Mouse (Mus musculus) embryo, embryonic 11.5 days (tissue): Measurements from ENCODE around the gene Mup6.
"Not testable (repeated sequence)": the region's sequence is repeated elsewhere in the genome, so short reads cannot be mapped to it uniquely, and the experiment has no call there.

Source experiments
- DNase-seq: peaks from one replicate; pipeline ENCODE4 v3.0.0-alpha.2; 2012; ENCODE audit warnings: low read depth, low spot score

Gene Mup6

GRCm38 (mm10) chr4:59963405-59964344 is at the start of gene Mup6:
Gene Mup6, plus strand, starts transcription at chr4:59964294.
- DNase-seq: no peak

GRCm38 (mm10) chr4:59914608-59915403 is 49.3 kb upstream of the Mup6 start, which contains the start of gene Slc46a2:
Gene Slc46a2, minus strand, starts transcription at chr4:59915056.
- no peak for DNase-seq

GRCm38 (mm10) chr4:59917966-59918365 is 46.1 kb upstream of the Mup6 start:
- no peak for DNase-seq

GRCm38 (mm10) chr4:59925082-59925481 is 39.0 kb upstream of the Mup6 start:
- no peak for DNase-seq

GRCm38 (mm10) chr4:59927666-59928065 is 36.4 kb upstream of the Mup6 start:
- DNase-seq: no peak

DNA sequence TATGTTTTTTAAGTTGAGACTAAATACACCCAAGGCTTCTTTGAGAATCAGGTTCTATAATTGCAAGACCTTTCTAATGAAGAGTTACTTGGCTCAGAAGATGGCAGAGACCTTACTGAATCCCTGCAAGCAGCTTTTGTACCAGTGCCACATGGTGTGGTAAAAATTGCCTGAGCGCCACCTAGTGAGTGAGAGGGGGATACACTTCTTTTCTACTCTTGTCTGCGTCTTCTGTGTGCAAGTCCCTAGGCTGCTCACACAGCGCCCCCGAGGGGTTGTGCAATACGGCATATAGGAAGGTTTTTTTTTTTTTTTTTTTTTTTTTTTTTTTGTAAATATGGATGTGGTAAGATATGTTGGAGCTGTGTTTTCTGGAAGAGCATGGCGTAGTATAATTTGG is 35.7 kb upstream of the Mup6 start:
- peak; percentile 48 for DNase-seq

DNA sequence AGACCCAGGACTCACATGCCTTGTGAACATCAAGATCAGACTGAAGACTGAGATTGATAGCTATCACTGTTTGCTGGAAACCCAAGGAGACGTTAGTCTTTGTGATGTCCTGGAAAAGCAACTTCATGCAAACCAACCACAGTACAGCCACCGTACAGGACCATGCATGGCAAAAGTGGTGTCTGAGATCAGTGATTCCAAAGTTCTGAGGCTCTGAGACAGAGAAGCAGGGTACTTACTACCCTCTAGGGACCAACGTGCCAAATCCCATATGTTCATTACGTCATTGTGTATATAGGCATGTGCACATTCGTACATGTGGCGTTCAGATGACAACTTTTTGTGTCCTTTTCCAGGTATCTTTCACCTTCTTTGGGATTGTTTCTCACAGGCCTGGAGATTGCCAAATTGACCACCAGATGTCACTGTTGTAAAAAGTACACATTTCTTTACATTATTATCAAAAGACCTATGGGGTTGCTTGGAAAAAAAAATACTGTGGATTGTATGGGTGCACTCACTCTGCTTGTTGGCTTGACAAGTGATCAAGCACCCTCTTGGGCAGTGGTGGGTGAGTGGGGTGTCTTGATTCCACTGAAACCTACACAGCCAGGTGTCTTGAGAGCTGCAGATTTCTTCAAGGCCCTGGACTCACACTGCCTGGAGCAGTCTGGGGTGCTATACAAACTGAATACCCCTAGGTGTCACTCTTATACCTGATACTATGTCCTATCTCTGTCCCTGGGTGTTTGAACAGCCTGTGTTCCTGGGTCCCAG is 31.4 kb upstream of the Mup6 start:
- peak; percentile 20 for DNase-seq

- no peak for DNase-seq
These were observed 26.6 kb upstream of the Mup6 start for GRCm38 (mm10) chr4:59937543-59937942.

DNA sequence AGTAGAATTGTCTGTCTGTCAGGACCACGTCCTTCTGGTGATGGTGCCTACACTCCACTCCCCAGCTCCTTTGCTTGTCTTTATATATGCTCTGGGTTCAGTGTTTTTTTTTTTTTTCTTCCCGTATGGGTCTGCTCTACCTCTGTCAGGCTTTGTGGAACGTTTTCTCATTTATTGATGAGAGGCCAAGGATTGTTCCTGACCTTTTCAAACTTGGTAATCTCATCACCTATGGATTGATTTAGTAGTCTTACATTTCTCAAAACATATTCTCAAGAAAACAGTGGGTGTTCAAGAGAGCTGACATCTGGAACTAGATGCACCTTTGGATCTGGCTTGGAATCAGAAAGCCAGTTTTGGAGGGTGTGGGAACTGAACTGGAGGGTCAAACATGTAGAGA is 3.5 kb upstream of the Mup6 start, which contains the start of gene Mup4:
Gene Mup4 (minus strand): TSS at position 101 of the 400 bp plus-strand sequence.
- no peak for DNase-seq

DNA sequence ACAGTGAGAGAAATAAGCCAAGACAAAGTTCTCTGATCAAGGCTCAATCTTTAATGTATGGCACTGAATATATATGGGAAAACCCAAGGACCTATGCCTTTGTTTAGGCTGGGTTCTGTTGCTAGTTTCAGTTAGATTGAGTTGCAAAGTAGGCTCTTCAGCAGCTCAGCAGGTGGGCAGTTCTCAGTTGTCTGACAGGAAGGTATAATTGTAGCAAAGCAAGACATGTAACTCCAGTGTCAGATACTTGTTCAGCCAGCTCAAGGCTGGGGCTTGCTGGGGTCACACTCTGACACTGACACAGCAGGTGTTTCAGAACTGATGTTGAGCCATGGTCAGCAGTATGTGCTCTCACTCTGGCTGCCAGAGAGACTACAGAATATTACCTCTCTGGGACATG is 33.8 kb downstream of the Mup6 start:
- not testable (repeated sequence) for DNase-seq

DNA sequence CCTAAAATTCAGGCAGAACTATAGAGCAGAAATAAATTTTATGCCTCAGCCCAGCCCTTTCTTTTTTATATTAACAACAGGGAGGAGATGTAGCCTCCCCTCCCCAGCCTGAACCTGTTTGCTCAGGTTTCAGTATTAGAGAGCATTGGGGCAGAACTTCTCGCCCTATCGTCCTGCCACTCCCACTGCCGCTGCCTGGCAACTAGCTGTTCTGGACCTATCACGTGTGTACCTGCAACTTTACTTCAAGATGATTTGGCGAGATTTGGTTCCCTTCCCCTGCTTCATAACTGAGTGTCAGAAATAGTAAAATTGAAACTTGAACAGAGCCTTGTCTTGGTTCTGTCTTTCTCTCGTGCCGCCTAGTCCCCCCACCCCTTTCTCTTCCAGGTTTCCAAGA is 56.0 kb downstream of the Mup6 start:
- not testable (repeated sequence) for DNase-seq

DNA sequence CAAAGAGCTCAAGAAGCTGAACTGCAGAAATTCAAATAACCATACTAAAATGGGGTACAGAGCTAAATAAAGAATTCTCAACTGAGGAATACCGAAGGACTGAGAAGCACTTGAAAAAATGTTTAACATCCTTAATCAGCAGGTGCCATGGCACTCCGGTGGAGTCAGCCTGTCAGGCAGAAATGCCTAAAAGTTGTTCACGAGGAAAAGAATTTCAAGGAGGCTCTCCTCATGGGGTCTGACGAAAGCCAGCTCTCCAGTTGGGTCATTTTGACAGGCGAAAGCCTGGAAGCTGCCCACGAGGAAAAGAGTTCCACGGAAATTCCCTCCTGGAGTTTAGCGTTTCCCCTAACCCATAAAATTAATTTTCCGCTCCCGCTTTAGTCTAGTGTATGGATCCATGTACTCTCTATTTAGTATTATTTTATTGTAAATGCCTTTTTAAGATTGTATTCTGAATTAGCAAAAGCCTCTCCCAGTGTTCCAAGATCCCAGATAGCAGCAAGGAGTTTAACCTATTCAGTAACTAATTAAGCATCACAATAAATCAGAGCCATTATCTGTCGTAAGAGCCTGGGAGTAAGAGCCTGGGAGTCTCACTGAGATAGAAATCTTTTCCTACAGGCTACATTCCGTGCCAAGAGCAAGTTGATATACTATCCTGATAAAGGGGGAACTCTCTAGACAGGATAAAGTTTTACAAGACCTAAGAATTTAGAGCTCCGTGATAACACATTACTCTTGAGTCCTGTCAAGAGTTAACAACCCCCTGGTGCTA is 65.4 kb downstream of the Mup6 start:
- not testable (repeated sequence) for DNase-seq
